Mouse (Mus musculus): ENCODE results near the gene Dapp1.

DNA sequence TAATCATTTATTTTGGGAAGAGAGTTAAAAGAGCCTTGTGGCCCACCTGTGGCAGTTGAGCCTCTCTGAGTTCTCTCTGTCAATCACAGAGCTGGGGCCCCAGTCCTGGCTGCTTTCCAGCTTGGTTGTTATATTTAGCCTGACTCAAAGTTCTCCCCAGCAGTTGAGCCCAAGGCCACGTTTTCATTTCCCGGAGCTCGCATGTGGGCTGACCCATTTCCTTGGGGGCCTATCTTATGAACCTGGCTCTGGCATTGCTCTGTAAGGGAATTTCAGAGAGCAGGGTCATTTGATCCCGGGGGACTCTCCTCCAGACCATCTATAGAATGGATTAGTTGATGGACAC is 19.4 kb upstream of the Dapp1 start:
- TF ChIP-seq CTCF (IDR thresholded peaks at IDR 0.05; ENCODE audit: low read depth), result no peak
- TF ChIP-seq EP300 (IDR thresholded peaks at IDR 0.05; ENCODE audit: low read depth), result no peak

All from liver, postnatal 0 days (tissue).